Mouse (Mus musculus): ENCODE data around the gene Lgals8.

- TF ChIP-seq CTCF (IDR thresholded peaks at IDR 0.05; ENCODE audit: insufficient read depth, low read depth, low read length) (no peak), POLR2A (IDR thresholded peaks at IDR 0.05; ENCODE audit: insufficient read depth, low read depth, low read length) (no peak)
Measured at GRCm38 (mm10) chr13:12442008-12442587, 22.6 kb downstream of the Lgals8 start.
